Mouse (Mus musculus): ENCODE measurements around the gene Slc6a2.

GRCm38 (mm10) chr8:93014300-93014699 is 54.4 kb downstream of the Slc6a2 start:
- no peak for TF ChIP-seq CTCF (conservative IDR thresholded peaks at IDR 0.05; ENCODE audit: low read length)
- no peak for TF ChIP-seq POU5F1 (IDR thresholded peaks at IDR 0.05; ENCODE audit: borderline replicate concordance, low read length)
- no peak for TF ChIP-seq NANOG (IDR thresholded peaks at IDR 0.05; ENCODE audit: borderline replicate concordance, low read length)
